Mouse (Mus musculus): ENCODE data around the gene Abca1.

DNA sequence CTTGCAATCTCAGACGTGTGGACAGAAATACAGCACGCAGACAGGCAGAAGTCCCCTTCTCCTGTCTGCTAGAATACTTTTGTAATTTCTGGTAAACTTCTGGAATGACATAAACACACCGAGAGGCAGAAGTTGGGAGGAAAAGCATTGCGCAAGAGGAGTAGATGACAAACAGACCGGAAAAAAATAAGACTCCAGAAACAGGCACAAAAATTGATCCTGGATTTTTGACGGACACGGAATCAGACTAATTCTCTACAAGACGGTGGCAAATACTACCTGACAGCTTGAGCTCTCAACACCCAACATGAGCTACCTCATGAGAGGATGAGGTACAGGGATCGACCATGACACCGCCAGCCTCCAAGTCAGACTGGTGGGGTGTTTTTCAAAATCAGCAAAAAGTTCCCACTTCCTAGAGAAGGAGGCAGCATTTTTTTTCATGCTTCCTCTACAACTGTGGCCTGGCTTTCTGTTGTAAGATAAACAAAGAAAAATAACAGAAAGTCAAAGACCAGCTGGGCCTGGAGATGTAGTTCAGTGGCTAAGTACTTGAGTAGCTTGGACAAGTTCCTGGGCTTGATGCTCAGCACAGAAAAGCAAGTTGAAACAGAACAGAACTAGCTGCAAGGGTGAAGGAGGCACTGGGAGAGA lies 34.7 kb downstream of the Abca1 start:
- TF ChIP-seq POLR2A (IDR thresholded peaks at IDR 0.05; ENCODE audit: extremely low read depth, insufficient read depth, low read length) = no peak
- no peak for TF ChIP-seq CTCF (IDR thresholded peaks at IDR 0.05; ENCODE audit: low read depth, low read length)
